Mouse (Mus musculus) gastrocnemius, postnatal 14 days (tissue): ENCODE measurements around the gene Dyrk3. TPM values are rescaled to one million over a fixed set of nuclear protein-coding genes. Genes with fewer than 3 reads are reported as not detected.
"Not testable (repeated sequence)": the region's sequence is repeated elsewhere in the genome, so short reads cannot be mapped to it uniquely, and the experiment has no call there.

Source experiments
- DNase-seq: peaks from one replicate; pipeline ENCODE4 v3.0.0; 2021; ENCODE audit warnings: mixed read lengths
- intact Hi-C: fragments of 180-260 bp; cut with DNase I; formaldehyde crosslinking; loops from one replicate; pipeline ENCODE4 v1.15.1; 2025; ENCODE audit warnings: low total_unique reads
- total RNA-seq, 2 experiments: library from RNA; stranded (reverse); gene quantifications; 2 replicates each; pipeline ENCODE4 v1.2.3; 2021

The Dyrk3 gene
- total RNA-seq, 2 experiments from 2014 or later, result 0.07 to 0.14 TPM

- no peak for DNase-seq
- intact Hi-C loops, result no loop called here
These were observed 23.0 kb upstream of the Dyrk3 start for GRCm38 (mm10) chr1:131161091-131161490.

GRCm38 (mm10) chr1:131159573-131160327 lies 21.6 kb upstream of the Dyrk3 start:
- DNase-seq, intact Hi-C loops: not testable (repeated sequence)

DNA sequence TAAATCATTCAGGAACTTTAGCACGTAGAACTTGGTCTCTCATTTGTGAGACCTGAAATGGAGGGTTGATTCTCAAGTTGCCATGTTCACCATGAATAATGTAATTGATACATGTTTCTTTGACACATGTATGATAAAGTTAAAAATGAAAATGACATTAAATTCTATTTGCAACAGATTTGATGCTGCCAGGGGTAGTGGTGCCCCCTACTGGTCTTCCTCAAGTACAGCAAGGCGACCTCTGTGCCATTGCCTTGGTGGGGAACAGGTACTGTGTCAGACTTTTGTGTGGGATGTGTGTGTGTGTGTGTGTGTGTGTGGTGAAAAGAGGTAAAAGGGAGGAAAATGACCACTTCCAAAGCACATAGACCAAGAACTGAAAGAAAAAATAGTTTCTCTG lies 17.3 kb upstream of the Dyrk3 start:
- DNase-seq, result peak; percentile 26
- intact Hi-C loops, result no loop called here

DNA sequence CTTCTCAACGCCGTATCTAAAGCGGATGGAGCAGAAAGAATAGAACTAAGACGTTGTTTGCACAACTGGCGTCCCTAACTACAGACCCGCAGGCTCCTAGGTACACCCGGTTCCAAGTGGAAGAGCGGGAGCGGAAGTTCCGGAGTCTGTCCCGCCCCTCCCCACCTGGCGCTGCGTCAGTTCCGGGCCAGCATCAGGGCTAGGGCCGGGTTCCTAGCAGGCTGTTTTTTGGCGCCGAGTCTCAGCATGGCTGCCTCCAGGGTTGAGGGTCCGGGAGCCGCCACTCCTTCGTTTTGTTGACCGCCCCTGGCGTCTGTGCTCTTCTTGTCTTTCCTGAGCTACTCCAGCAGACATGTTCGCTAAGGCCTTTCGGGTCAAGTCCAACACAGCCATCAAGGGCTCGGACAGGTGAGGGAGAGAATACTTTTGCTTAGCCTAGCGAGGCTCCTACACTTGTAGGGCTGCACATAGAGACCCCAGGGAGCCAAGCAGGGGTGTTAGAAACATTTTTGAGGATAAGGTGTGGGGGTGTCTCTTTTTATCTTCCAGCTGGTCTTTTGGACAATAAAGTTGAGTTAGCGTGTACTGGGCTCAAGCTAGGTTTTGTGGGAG lies 15.0 kb upstream of the Dyrk3 start, which contains the start of gene Eif2d:
Gene Eif2d (plus strand): TSS at position 164 of the 612 bp plus-strand sequence.
- peak; percentile 88 for DNase-seq
- intact Hi-C loops, result loop anchor here (5.0 kb wide), 1 partner anchor 36 kb away; no protein-coding TSS in a partner anchor

DNA sequence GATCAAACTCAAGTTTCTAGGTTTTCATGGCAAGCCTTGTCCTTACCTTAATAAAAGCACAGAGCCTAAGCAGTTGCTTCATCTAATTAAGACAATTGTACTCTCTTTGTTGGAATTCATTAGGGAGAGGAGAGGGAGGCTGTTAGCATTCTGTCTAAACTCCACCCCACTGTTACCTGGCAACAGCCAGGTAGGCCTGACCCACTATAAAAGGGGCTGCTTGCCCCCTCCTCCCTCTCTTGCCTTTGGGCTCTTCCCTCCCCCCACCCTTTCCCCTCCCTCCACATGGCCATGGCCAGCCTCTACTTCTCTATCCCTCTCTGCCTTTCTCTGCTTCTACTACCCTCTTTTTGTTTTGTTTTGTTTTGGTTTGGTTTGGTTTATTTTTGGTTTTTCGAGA lies 11.4 kb upstream of the Dyrk3 start:
- DNase-seq, result no peak
- intact Hi-C loops, result no loop called here

GRCm38 (mm10) chr1:131146181-131146614 lies 8.1 kb upstream of the Dyrk3 start:
- intact Hi-C loops, result no loop called here
- DNase-seq, result no peak

DNA sequence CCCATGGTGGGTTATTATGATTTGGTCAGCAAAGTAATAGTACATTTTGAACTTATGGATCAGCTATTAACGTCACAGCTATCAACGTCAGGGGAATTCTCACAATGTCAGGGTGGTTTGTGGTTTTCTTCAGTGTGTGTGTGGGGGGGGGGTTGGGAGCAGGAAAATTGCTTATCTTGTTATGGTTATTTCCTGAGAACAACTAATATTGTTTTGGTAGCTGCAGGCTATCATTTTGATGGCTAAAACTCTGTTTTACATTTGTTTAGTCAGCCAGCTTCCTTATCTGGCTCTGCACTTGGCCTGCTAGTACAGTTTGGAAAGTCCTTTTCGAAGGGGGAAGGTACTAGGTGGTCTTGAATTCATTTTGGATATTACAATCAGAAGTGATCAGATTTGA lies 7.1 kb upstream of the Dyrk3 start:
- intact Hi-C loops, DNase-seq: not testable (repeated sequence)

DNA sequence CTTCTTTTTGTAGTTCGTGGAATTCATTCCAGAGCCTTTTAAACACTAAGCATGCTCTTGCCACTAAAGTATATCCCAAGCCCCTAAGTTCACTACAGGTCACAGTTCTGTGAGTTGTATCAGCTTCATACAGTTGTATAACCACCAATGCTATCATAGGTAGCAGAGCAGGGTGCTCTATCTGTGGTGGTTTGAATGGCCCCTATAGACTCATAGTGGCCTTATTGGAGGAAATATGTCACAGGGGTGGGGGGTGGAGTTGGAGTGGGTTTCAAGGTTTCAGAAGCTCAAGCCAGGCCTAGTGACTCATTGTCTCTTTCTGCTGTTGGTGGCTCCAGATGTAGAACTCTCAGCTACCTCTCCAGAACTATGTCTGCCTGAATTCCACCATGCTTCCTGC lies 4.3 kb upstream of the Dyrk3 start:
- DNase-seq, result no peak
- intact Hi-C loops, result no loop called here

DNA sequence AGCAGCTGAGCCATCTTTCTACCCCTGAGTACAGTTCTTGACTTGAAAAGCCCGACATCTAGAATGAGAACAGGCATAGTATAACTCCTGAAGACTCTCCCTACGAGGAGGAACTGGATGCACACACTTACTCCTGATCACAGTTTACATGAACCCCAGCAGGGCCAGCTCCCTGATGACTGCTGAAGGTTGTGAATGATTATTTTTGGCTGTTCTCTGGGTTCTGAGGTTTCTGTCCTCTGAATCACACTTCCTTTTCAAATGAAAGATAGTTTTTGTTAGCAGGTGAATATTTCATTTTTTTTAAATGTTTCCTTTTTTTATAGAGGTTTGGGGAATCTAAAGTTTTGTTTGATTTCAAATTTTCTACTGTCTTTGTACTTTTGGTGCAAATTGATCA lies 3.3 kb upstream of the Dyrk3 start:
- no peak for DNase-seq
- intact Hi-C loops, result no loop called here

DNA sequence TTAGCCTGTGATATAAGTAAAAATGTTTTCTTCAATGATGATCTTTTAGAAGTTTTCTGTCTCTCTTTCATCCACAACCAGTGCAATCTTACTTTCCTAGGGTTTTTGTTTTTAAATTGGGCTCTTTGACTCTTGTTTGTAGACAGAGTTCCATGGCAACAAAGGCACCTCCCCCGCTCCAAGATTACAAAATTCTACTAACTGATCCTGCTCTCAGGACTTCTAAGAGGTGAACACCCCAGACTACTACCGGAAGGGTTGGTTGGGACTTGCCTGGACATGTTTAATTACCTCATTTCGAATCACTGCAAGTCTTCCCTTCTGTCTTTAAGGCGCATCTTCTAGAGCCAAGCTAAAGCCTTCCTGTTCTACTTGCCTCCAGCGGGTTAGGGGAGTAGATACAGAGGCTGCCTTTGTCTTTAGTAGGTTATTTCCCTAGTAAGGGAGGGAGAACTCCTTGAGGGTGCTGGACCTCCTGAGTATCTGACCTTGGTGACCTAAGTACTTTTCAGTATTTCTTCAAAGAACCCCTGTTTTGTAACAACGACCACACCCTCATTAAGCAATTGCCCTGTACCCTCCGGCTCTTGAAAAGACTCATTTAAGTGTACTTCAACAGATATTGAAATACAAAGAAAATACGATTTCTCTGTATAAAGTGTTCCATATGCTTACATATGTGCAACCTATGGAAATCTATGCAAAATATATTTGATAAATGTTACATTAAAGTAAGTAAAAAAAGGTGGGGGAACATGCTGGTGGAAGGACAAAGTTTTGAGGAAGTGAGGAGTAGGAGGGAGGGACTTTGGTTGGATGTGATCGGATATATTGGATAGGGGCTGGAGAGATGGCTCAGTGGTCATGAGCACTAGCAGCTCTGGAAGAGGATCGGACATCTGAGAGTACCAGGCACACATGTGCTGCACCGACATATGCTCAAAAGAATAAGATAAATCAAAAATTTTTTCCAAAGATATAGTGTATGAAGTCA lies 1.3 kb upstream of the Dyrk3 start:
- no peak for DNase-seq
- intact Hi-C loops, result no loop called here

DNA sequence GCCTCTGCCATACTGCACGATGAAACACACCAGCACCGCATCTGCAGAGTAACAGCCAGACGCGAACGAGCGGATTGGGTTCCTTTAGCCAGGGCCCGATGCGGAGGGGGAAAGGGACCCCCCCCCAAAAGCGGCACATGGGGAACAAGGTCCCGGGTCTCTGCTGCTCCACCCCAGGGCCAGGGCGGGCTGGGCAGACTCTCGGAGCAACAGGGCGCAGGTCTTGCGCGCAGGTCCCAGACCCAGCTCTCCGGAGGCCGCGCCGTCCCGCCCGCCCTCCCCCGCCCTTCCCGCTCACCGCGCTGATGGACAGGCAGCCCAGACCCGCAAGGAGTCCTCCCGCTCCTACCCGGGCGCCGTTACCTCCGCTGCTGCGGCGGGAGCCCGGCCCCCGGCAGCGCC lies 422 bp downstream of the Dyrk3 start:
- intact Hi-C loops, result no loop called here
- DNase-seq, result peak; percentile 9

- intact Hi-C loops, result no loop called here
- DNase-seq, result no peak
These were observed 1.0 kb downstream of the Dyrk3 start for GRCm38 (mm10) chr1:131137111-131137510.

DNA sequence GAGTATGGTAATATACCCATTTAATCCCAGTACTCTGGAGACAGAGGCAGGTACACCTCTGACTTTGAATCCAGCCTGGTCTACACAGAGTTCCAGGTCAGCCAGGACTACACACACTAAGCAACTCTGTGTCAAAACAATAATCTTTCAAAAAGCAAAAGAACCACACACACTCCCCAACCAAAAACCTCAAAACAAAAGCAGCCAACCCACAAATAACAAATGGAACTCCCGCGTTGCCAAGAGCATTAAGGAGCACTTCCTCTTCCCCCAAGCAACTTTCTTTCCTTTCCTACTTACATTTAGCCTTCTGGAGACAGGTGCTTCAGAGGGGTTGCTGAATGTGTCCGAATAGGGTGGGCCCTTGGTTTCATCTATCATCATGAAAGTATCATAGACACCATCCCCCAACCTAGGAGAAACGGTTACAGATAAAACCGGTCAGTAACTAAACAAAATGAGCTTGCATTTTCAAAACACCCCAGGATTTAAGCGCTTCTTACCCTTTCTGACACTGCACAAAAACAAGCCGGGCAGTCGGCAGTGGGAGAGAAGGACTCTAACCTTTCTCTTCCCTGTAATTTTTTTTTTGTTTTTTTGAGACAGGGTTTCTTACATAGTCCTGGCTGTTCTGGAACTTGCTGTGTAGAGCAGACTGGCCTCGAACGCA lies 2.0 kb downstream of the Dyrk3 start:
- intact Hi-C loops, result no loop called here

DNA sequence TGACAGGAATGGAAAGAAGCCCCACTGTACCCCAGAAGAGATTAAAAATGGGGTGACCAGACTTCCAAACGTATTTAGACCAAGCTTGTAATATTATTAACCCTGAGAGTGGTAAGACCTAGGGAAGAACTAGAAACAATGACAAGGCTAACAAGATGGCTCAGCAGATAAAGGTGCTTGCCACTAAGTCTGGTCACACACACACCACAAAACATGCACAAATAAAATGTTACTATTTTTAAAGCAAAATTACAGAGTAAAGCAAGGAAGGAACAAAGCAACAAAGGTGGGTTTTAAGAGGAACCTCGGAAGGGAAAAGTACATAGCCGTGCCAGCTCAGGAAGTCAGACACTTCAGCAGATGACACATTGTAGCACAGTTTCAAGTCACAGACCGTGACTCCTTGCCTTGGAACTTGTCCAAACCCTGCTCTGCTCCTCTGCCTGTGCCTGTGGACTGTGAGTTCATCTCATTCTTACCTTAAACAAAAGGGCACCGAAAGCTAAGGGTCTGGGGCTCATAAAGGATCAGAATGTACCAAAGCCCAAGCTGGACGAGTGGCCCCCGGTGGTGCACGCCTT lies 3.1 kb downstream of the Dyrk3 start:
- intact Hi-C loops, result no loop called here
- peak; percentile 5 for DNase-seq

More for the DNA sequence above, 2.0 kb downstream of the Dyrk3 start:
- no peak for DNase-seq

- intact Hi-C loops, result no loop called here
These were observed 3.9 kb downstream of the Dyrk3 start for GRCm38 (mm10) chr1:131134231-131134630.

DNA sequence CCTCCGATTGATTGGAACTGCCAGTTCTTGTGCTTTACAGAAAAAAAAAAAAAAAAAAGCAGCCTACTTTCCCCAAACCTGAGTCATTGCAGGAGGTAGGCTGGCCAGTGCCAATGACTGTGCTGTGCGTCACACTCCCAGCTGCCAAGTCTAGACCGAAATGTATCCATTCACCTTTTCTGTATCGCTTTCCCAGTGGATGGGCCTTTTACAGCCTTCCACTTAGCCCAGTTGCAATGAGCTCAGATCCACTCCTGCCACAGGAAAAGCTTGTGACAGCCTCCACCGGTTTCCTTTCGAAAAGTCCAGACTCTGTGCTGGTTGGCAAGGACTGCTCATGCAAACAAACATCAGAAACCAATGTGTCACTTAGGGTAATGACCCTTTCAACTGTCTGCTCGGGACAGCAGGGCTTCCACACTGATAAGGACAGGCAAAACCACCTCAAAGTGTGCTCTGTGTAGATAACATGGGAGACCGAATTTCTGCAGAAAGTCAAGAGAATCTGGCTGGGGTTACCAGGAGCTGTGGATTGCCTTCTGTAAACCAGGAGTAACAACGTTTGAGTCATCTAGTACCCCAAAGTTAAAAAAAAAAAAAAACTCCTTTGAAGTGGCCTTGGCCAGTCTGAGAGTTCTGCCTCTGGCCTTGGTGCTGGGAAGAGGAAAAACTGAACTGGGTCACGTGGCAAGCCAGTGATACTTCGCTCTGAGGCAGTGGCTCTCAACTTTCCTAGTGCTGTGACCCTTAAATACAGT lies 12.0 kb downstream of the Dyrk3 start:
- intact Hi-C loops, result no loop called here
- no peak for DNase-seq

More at GRCm38 (mm10) chr1:131134231-131134630, 3.9 kb downstream of the Dyrk3 start:
- no peak for DNase-seq

DNA sequence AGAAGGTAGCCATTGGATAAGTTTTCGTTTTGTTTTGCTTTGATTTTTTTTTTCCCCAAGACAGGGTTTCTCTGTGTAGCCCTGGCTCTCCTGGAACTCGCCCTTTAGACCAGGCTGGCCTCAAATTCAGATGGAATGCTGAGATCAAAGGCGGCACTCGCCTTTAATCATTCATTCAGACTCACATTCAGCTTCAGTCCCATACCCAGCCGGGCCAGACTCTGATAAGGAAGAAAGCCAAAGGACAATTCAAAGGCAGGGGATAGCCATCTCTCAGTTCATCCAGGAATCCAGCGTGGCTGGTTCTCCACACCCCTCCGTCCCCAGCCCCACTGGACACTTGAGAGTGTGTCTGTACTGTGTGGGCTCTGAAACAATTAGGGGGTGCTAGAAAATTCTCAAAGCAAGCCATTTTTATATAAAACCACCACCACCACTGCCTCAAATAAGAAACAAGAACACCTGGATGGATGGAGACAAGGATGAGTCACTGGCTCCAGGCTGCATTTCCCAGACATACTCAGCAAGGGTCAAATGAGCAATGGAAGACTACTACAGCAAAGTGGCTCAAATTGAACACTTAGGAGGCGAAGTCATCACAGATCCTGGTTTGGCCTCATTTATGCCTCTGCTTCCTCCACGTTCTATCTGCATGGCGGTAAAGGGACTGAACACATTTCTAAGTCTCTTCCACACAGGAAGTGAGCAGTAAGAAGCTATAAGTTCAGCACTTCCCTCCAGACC lies 14.4 kb downstream of the Dyrk3 start:
- no peak for DNase-seq
- intact Hi-C loops, result no loop called here

DNA sequence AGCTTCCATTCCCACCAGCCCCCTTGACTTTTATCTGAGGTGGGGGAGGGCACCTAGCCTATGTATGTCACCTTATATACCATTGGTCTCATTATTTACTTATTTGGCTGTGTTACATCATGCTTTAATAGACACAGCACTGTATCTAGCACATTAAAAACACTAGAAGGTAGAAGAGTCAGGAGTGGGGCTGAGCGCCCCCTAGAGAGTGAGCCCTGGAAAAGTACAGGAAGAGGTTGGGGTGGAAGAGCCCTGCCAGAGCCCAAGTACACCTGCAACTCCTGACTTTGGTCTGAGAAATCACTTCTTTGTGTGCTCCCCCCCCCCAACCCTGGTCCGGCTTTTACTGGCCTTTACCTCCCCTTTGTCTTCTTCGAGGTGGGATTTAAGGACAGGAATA lies 16.2 kb downstream of the Dyrk3 start:
- intact Hi-C loops, result no loop called here
- peak; percentile 9 for DNase-seq
